Mouse (Mus musculus): ENCODE measurements around the gene H6pd.

DNA sequence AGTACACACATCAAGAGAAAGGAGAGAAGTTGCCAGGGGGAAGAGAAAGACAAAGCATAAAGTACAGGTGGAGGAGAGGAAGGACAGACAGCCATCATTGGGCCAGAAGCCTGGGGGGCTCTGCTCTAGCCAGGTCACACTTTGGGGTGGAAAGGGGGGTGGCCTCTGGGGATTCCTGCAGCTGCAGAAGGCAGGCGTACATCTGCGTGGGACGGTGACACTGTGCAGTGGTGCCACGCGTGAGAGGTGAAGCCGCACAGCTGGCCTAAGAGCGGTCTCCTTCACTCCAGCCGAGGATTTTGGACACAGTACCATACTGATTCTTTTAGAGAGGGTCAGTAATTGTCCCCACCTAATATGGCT is 16.2 kb downstream of the H6pd start:
- TF ChIP-seq POLR2A (IDR thresholded peaks at IDR 0.05; ENCODE audit: control insufficient read depth, low read depth, low read length) (no peak), CTCF (IDR thresholded peaks at IDR 0.05; ENCODE audit: control insufficient read depth, insufficient read depth, insufficient replicate concordance, low read depth, low read length) (no peak)

Data from testis, adult 2 months (tissue).